Mouse (Mus musculus) kidney, embryonic 14.5 days (tissue): ENCODE measurements around the gene AC124502.3. TPM values are rescaled to one million over a fixed set of nuclear protein-coding genes. Genes with fewer than 3 reads are reported as not detected.
"Not testable (repeated sequence)": the region's sequence is repeated elsewhere in the genome, so short reads cannot be mapped to it uniquely, and the experiment has no call there.

Experiments
- ATAC-seq: fragments of 200-750 bp; cut with Nextera tagmentation; 2 replicates; pipeline ENCODE4 v1.8.0; 2017; ENCODE audit warnings: moderate number of reproducible peaks, mild to moderate bottlenecking, moderate TSS enrichment, moderate library complexity; ENCODE audit not compliant: low FRiP score, low TSS enrichment
- H3K27ac ChIP-seq: fragments of 300-500 bp; sonication (generic); 2 replicates; pipeline ENCODE4 v1.5.1; 2014; ENCODE audit warnings: low read depth, mild to moderate bottlenecking, low read length, moderate library complexity, mixed read lengths
- H3K27me3 ChIP-seq: fragments of 300-500 bp; sonication (generic); 2 replicates; pipeline ENCODE4 v1.6.1; 2014; ENCODE audit warnings: mild to moderate bottlenecking, low read length; ENCODE audit not compliant: control insufficient read depth, insufficient read depth
- H3K36me3 ChIP-seq: fragments of 300-500 bp; sonication (generic); 2 replicates; pipeline ENCODE4 v1.6.1; 2014; ENCODE audit warnings: low read length, mixed read lengths; ENCODE audit not compliant: control insufficient read depth, insufficient read depth
- H3K4me1 ChIP-seq: fragments of 300-500 bp; sonication (generic); 2 replicates; pipeline ENCODE4 v1.6.1; 2014; ENCODE audit warnings: low read length, mixed read lengths; ENCODE audit not compliant: control insufficient read depth, insufficient read depth
- H3K4me2 ChIP-seq: fragments of 300-500 bp; sonication (generic); replicated peaks from 2 replicates; pipeline ENCODE4 v1.6.1; 2014; ENCODE audit warnings: low read depth, mild to moderate bottlenecking, low read length
- H3K4me3 ChIP-seq: fragments of 300-500 bp; sonication (generic); 2 replicates; pipeline ENCODE4 v1.5.1; 2014; ENCODE audit warnings: mild to moderate bottlenecking, low read length
- H3K9ac ChIP-seq: fragments of 300-500 bp; sonication (generic); 2 replicates; pipeline ENCODE4 v1.6.1; 2014; ENCODE audit warnings: low read depth, mild to moderate bottlenecking, low read length, moderate library complexity
- H3K9me3 ChIP-seq: fragments of 300-500 bp; sonication (generic); 2 replicates; pipeline ENCODE4 v1.6.1; 2016; ENCODE audit warnings: low read length; ENCODE audit not compliant: control insufficient read depth
- WGBS: fragments of 180-500 bp; shearing (Covaris S2); extraction: QIAGEN DNeasy Blood & Tissue Kit; methylation state at CpG from one replicate; pipeline ENCODE4 v1.1.7; 2014; 5-methylcytosine and 5-hydroxymethylcytosine counted together
- polyA plus RNA-seq: library from polyadenylated mRNA; unstranded; fragments of >200 nt; fragmentation: Nextera tagmentation; extraction: Ambion mirVana; gene quantifications from 2 replicates; pipeline ENCODE4 v1.2.1, GENCODE M21; 2014

Gene AC124502.3
- polyA plus RNA-seq, 1 experiment from 2014 or later, result 1.5 TPM

DNA sequence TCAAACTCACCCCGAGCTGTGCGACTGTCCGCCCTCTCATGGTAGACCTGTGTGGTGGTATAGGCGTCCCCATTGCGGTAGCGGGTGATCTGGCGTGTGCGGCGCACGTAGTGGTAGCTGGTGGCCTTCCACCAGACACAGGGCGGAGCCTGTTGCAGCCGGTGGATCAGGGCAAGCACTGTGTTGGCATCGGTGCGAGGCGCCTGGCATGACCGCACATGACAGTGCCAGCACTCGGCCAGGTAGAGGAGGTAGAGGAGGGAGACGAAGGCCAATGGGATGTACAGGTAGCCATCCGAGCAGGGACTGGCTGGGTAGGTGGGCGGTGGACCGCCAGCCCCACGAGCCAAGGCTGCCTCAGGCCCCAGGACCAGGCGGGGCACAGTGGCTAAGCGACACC is 43.9 kb downstream of the AC124502.3 start:
- no peak overlapping the region for H3K4me3 ChIP-seq
- no peak overlapping the region for H3K4me2 ChIP-seq
- no peak overlapping the region for H3K27ac ChIP-seq
- peaks cover 67% of the 10 kb centered on the region for H3K27me3 ChIP-seq
- no peaks in the 10 kb centered on the region for H3K9me3 ChIP-seq
- WGBS, result 66% methylated on average over 24 of the region's 24 CpGs
- H3K4me1 ChIP-seq, result 0 out of 2 replicates have a peak, but pooled peaks cover 7% of the 10 kb centered on the region
- no peaks in the 10 kb centered on the region for H3K36me3 ChIP-seq
- ATAC-seq, result no peak
- no peak overlapping the region for H3K9ac ChIP-seq

DNA sequence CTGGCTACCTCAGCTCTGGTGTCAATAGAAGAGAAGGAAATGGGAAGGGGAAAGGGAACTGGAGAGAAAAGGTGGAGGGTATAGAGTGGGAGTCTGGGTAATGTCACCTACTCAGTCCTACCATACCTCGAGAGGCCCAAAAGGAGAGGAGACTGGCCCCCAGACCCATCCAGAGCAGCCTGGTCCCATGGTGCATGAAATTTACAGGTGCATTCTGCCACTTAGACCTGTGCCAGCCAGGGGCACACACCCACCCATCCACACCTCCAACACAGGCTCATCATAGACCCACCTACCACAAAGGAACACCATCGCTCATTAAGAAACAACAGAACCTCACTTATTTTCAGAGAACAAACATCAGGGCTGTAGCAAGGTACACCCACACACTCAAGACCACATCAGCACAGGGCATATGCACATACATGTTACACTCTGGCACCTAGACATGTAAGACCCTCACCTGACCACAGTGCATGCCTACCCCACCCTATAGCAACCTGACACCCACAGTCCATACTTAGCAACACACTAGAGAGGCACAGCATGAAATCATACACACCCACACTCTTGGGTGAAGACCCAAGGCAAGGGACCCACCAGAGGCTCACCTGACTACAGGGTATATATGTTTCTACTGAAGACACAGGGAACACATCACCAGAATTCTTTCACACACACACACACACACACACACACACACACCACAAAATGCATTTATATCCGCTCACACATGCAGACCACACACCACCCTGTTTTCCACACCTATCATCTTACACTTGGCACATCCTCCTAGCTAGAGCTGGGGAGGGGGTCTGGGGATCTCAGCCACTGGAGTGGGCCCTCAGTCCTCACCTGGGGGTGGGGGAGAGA is 45.5 kb downstream of the AC124502.3 start:
- no peak for ATAC-seq
- Histone ChIP-seq H3K4me2 (no peak overlapping the region), H3K9me3 (no peaks in the 10 kb centered on the region), H3K36me3 (no peaks in the 10 kb centered on the region), H3K4me3 (peak overlapping the region; percentile 51), H3K27ac (no peak overlapping the region), H3K4me1 (peaks cover 13% of the 10 kb centered on the region; the same call in 1 of the 2 replicates), H3K9ac (no peak overlapping the region), H3K27me3 (peaks cover 67% of the 10 kb centered on the region)
- WGBS, result 62% methylated on average over 3 of the region's 3 CpGs

DNA sequence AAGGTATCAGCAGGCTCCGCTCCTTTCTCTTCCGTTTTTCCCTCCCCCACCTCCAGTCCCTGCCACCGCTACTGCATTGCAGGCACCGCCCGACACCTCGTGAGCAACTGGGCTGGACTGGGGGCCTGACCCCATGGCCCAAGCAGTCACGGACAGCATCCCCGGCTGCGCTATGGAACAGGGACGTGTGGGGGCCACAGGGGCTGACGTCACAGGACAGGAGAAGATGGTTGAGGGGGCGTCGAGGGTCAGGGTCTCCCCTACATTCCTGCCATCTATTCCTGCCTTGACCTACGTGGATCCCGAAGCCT is 46.1 kb downstream of the AC124502.3 start:
- H3K9me3 ChIP-seq, result no peaks in the 10 kb centered on the region
- H3K36me3 ChIP-seq, result peaks cover 2% of the 10 kb centered on the region; the same call in 1 of the 2 replicates
- H3K27ac ChIP-seq, result no peak overlapping the region
- H3K4me3 ChIP-seq, result peak overlapping the region; percentile 51
- peaks cover 13% of the 10 kb centered on the region; the same call in 1 of the 2 replicates for H3K4me1 ChIP-seq
- H3K4me2 ChIP-seq, result peak overlapping the region; percentile 67
- WGBS, result 3% methylated on average over 15 of the region's 15 CpGs
- peaks cover 67% of the 10 kb centered on the region for H3K27me3 ChIP-seq
- no peak for ATAC-seq
- H3K9ac ChIP-seq, result no peak overlapping the region

DNA sequence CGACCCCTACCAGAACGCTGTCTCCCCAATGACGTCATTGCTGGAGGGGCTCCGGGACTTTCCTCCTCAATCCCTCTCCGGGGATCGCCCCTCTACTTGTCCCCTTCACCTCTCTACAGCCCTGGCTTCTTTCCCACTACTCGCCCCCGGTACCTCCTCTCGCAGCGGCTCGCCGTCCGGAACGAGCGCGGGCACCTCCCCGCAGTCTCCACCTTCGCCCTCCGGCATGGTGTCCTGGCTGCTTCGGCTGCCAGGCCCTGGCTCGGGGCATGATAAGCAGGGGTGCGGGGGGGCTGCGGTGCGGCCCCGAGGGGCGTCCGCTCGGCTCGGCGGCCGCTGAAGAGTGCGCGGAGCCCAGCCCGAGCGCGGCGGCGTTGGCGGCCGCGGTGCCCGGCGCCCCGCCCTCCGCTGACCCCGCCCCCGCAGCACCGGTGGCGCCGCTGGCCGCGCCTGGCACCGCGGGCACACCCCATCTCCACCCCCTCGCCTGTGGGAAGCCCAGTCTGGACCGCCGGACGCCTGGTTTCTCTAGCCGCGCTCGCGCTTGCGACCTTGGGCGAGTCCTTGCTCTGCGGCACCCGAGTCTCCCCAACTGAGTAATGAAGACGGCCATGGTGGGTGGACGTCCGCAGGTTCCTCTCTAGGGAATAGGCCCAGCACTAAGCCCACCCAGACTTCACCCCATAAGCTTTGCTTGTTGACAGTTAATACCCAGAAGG is 46.6 kb downstream of the AC124502.3 start, which contains the start of gene Tmem151a:
Gene Tmem151a (minus strand): TSS at position 387 of the 719 bp plus-strand sequence.
- Histone ChIP-seq H3K9ac (peak within 1 kb of the TSS; percentile 47; the same call in 1 of the 2 replicates), H3K27ac (no peak within 1 kb of the TSS), H3K4me1 (peaks cover 13% of the 10 kb centered on the region; the same call in 1 of the 2 replicates), H3K36me3 (peaks cover 4% of the 10 kb centered on the region; the same call in 1 of the 2 replicates), H3K4me3 (peak within 1 kb of the TSS; percentile 51), H3K27me3 (peaks cover 62% of the 10 kb centered on the region), H3K4me2 (peak within 1 kb of the TSS; percentile 67), H3K9me3 (no peaks in the 10 kb centered on the region)
- no peak for ATAC-seq
- WGBS, result 1% methylated on average over 69 of the region's 69 CpGs

DNA sequence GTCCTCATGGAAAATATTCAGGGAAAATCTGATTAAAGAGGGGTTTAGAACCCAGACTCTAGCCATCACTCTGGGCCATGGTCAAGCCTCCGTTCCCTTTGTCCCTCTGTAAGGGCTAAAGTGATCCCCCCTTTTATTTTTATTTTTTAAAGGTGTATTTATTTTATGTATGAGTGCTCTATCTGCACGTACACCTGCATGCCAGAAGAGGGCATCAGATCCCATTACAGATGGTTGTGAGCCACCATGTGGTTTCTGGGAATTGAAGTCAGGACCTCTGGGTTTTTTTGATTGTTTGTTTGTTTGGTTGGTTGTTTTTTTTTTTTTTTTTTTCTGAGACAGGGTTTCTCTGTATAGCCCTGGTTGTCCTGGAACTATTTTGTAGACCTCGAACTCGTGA is 47.8 kb downstream of the AC124502.3 start:
- not testable (repeated sequence) for H3K4me3 ChIP-seq, H3K4me2 ChIP-seq, ATAC-seq, H3K27ac ChIP-seq, H3K9ac ChIP-seq, H3K9me3 ChIP-seq
- peaks cover 15% of the 10 kb centered on the region for H3K36me3 ChIP-seq
- H3K4me1 ChIP-seq, result peaks cover 13% of the 10 kb centered on the region; the same call in 1 of the 2 replicates
- 52% methylated on average over 4 of the region's 4 CpGs for WGBS
- peaks cover 49% of the 10 kb centered on the region for H3K27me3 ChIP-seq

DNA sequence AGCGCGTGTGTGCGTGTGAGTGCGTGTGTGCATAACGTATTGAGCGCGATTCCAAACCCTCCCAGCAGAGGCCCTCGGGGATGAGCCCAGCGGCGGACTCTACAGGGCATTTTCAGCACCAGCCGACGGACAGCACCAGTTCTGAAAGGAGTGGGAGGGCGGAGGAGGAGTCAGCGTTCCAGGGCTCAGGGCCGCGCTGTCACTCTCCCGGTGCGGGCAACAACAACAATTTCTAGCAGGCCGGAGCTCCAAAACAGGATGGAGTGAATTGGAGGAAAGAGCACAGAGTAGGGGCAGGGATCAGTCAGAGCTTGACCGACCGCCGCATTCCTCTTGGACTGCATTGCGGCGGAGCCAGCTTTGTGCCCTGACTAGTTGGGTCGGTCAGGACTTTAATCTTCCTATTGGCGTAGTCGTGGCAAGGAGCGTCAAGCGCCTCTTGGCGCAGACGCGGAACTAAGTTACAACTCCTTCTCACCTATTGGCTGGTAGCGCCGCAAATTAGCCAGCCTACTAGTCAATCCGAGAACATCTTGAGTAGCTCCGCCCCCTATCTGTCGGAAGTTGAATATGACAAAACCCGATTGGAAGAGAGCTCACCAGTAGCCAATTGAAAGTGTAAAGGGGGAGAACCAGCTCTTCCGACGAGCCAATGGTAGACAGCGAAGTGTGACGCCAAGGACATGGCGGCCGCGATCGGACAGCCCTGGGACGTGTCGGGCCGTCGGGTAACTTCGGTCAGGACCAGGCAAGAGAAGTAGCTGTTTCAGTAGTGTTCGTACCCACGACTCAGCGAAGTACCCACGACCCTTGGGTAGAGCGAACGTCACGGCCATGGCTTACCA is 49.4 kb downstream of the AC124502.3 start, which contains the start of gene Yif1a:
Gene Yif1a (plus strand): TSS at position 655 of the 845 bp plus-strand sequence.
- ATAC-seq, result peak; percentile 91
- under 1% methylated on average over 58 of the region's 58 CpGs for WGBS
- no peaks in the 10 kb centered on the region for H3K9me3 ChIP-seq
- H3K36me3 ChIP-seq, result peaks cover 26% of the 10 kb centered on the region
- H3K27ac ChIP-seq, result peak within 1 kb of the TSS; percentile 62; the same call in 1 of the 2 replicates
- H3K9ac ChIP-seq, result peak within 1 kb of the TSS; percentile 74
- peak within 1 kb of the TSS; percentile 94 for H3K4me2 ChIP-seq
- peak within 1 kb of the TSS; percentile 91 for H3K4me3 ChIP-seq
- H3K4me1 ChIP-seq, result peaks cover 13% of the 10 kb centered on the region; the same call in 1 of the 2 replicates
- H3K27me3 ChIP-seq, result peaks cover 34% of the 10 kb centered on the region

DNA sequence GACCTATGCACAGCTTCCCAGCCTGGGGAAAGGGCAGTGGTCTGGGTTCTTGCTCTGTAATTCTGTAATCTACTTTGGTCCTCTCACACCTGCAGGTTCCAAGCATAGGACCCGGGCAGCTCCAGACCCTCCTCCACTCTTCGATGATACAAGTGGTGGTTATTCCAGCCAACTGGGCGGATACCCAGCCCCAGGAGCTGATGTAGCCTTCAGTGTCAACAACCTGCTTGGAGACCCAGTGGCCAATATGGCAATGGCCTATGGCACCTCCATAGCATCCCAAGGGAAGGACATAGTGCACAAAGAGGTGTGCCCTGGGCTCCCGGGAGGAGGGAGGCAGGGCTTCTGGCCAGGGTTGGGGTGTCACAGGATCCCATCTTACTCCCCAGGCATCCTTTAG is 50.6 kb downstream of the AC124502.3 start:
- peaks cover 14% of the 10 kb centered on the region; the same call in 1 of the 2 replicates for H3K4me1 ChIP-seq
- peak overlapping the region; percentile 91 for H3K4me3 ChIP-seq
- peaks cover 21% of the 10 kb centered on the region for H3K27me3 ChIP-seq
- no peak for ATAC-seq
- H3K9me3 ChIP-seq, result no peaks in the 10 kb centered on the region
- WGBS, result 95% methylated on average over 4 of the region's 4 CpGs
- H3K27ac ChIP-seq, result no peak overlapping the region
- peak overlapping the region; percentile 94 for H3K4me2 ChIP-seq
- H3K36me3 ChIP-seq, result peaks cover 33% of the 10 kb centered on the region
- peak overlapping the region; percentile 74; the same call in 1 of the 2 replicates for H3K9ac ChIP-seq

DNA sequence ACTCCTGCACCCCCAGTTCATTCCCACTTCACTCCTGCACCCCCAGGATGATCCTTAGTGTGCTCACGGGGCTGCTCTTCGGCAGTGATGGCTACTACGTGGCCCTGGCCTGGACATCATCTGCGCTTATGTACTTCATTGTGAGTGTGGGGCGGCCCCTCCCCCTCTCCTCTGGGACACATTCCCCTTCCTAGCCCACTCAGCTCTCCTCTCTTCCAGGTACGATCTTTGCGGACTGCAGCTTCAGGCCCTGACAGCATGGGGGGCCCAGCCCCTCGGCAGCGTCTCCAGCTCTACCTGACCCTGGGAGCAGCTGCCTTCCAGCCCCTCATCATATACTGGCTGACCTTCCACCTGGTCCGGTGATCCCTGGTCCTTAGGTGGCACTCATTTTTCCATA is 53.4 kb downstream of the AC124502.3 start:
- WGBS, result 89% methylated on average over 10 of the region's 10 CpGs
- Histone ChIP-seq H3K4me2 (no peak overlapping the region), H3K4me1 (peaks cover 32% of the 10 kb centered on the region), H3K36me3 (peaks cover 33% of the 10 kb centered on the region), H3K9me3 (no peaks in the 10 kb centered on the region), H3K9ac (no peak overlapping the region), H3K27me3 (no peaks in the 10 kb centered on the region), H3K4me3 (no peak overlapping the region), H3K27ac (no peak overlapping the region)
- ATAC-seq, result no peak
